Mouse (Mus musculus): ENCODE data around the gene Bcam. TPM values are rescaled to one million over a fixed set of nuclear protein-coding genes. Genes with fewer than 3 reads are reported as not detected.

Gene Bcam
- total RNA-seq, 2 experiments from 2014 or later: 18.6 to 19.1 TPM

DNA sequence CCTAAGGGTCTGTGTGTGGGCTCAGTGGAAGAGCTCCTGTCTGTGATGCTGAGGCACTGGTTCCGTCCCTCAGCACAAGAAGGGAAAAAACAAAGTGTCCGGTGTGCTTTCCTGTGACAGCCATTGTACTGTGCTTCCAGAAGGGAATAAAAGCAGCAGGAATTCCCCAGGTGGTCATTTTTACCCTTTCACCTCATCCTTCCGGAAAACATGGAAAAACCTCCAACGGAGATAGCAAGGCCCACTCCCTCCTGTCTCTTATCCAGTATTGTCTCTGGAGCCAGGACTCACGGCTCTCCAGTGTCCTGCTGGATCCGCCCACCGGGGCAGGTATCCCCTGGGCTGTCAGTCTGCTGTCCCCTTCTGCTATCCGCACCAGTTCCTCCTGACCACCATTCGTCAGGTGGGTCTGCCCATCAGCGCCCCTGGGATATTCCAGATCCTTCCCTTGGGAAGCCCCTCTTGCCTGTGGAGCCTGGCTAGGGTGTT is 36.6 kb downstream of the Bcam start:
- no peak for DNase-seq (ENCODE audit: low spot score in 2 of 2)

DNA sequence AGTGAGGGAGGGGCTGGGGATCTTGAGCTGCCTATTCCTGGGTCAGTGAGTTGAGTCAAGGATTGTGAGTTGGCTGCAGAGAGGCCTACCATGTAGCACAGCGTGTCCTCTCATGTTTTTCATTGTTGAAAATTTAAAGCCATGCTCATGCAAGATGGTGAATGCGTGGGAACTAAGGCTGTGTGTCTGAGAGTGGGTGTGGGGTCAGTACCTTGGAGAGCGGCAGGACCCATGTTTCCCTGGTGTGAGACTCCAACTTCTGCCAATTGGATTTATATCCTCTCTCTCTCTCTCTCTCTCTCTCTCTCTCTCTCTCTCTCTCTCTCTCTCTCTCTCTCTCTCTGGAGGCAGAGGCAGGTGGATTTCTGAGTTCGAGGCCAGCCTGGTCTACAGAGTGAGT is 44.3 kb downstream of the Bcam start:
- no peak for DNase-seq (ENCODE audit: low spot score in 2 of 2)

DNA sequence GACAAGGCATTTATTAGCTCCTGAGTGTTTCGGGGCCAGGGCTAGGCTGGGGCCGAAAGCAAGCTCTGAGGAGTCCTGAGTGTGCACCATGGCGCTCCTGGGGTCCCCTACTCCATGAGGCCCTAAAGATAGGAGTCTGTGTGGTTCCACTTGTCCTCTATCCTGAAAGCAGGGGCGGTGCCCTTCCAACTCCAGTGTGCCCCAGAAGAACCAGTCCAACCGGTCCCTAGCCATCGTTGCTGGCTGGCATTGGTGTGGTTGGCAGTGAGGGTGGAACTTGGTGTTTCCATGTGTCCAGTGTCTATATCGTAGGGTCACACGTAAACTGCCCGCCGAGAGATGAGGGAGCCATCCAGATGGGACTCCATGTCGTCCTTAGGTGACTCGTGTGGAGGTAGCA is 46.6 kb downstream of the Bcam start:
- DNase-seq (ENCODE audit: low spot score in 2 of 2): no peak

DNA sequence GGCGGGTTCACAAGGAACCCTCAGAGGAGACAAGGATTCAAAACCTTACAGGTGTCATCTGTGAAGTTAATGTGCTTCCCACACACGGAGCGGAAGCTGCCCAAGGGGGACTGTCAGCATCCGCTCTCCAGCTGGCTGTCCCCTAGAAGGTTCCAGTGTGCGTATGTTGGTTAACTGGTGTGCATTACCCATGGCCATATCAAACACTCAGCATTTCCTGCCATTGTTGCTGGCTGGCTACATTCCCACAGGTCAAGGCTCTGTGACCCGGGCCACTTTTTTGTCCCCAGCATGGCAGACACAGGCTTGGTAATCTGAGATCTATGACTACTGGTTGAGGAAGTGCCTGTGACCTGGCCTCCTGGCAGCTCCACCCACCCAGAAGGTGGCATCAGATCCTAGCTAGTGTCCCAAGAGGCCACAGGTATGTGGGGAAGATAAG is 48.0 kb downstream of the Bcam start:
- no peak for DNase-seq (ENCODE audit: low spot score in 2 of 2)

DNA sequence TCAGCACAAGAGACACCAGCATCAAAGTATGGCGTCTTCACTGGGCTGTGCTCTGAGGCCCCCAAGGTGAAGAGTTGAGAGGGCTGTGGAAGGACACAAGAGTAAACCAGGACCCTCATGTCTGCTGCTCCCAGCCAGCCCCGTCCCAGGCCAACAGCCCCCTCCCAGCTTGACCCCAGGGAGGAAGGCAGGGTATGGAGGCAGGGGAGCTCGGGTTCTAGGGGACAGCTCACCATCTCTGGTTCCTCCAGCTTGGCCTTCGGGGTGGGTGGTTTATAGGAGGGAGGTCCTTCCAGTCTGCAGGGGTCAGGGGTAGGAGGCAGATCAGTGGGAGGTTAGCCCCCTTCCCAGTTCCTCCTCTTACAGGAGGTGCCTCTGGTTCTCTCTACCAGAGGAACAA is 51.6 kb downstream of the Bcam start:
- DNase-seq (ENCODE audit: low spot score in 2 of 2): no peak

DNA sequence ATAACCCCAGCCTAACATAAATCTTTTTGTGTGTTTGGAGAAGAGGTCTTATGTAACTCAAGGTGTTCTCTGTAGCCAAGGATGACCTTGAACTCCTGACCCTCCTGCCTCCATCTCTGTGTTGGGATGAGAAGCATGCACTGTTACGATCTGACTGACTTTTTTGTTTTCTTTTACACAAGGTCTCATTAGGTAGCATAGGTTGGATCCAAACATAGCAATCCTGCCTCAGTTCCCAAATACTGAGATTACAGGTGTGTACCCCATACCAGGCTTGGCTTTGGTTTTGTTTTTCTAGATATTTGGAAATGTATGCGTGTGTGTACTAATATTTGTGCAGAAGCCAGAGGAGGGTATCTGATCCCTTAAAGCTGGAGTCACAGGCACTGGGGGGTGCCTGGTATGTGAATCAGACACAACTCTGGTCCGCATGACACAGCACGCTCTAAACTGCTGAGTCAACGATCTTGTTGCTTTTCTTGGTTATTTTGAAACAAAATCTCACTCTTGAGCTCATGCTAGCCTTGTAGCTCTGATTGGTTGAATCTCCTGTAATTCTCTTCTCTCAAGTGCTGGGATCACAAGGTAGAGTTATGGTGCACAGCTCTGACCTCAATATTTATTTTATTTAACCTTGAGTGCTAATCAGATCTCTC is 52.4 kb downstream of the Bcam start:
- DNase-seq (ENCODE audit: low spot score in 2 of 2): no peak

DNA sequence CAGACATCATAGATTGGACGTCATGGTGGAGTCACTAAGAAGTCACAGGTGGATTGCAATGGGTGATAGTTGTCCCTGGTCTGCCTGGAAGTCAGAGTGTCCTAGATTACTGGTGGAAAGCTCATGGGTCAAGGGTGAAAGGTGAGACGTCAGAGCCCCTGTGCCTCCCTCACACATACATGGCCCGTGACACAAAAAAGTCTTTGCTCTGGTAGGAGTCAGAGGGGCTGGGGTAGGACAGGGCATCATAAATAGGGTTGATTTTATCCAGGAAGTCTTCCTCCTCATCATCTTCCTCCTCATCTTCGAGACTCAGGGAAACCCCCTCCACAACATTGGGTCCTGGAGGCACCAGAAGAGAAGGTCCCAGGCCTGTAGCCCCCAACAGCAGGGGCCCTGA is 53.5 kb downstream of the Bcam start:
- no peak for DNase-seq (ENCODE audit: low spot score in 2 of 2)

DNA sequence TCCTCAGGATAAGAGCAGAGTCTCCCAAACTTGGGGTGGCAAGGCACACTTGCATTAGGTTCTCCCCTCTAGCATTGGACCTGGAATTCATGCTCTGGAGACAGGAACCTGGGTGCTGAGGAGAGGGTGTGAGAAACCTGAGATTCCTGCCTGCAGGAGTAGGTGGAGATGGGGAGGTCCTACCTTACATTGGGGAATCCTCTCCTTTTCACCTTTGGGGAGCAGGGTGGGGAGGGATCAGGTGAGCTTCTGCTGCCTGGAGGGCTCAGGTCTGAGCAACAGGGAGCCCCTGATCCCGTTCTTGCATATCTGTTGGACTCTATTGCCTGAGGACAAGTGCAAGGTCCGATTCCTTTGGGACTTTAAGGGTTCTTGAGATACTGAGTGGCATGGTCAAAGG is 54.0 kb downstream of the Bcam start:
- DNase-seq (ENCODE audit: low spot score in 2 of 2): no peak

DNA sequence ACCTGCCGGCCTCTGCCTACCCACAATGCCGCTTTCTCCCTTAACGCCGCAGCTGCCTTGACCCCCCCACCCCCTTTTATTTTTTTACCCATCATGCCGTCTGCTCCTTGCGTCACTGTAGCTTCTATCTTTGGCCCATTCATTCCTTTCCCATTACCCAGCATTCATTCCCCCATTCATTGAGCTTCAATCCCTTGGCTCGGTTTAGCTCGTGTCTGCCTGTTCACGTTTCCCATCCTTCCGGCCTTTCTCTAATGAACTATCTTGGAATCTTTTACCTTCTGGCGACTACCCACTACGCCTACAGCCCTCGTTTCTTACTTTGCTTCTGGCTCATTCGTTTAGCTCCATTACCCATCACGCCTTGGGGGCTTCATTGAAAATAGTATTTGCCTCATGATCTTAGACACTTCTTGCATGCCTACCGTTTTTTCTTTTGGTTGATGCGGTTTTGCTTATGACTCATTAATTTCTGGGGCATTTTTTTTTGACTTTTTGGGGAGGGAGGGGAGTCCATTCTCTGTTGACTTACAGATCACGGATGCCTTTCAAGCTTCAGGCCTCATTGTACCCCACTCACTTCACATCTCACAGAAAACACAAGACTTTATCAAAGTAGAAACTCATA is 54.6 kb downstream of the Bcam start:
- DNase-seq (ENCODE audit: low spot score in 2 of 2): no peak

DNA sequence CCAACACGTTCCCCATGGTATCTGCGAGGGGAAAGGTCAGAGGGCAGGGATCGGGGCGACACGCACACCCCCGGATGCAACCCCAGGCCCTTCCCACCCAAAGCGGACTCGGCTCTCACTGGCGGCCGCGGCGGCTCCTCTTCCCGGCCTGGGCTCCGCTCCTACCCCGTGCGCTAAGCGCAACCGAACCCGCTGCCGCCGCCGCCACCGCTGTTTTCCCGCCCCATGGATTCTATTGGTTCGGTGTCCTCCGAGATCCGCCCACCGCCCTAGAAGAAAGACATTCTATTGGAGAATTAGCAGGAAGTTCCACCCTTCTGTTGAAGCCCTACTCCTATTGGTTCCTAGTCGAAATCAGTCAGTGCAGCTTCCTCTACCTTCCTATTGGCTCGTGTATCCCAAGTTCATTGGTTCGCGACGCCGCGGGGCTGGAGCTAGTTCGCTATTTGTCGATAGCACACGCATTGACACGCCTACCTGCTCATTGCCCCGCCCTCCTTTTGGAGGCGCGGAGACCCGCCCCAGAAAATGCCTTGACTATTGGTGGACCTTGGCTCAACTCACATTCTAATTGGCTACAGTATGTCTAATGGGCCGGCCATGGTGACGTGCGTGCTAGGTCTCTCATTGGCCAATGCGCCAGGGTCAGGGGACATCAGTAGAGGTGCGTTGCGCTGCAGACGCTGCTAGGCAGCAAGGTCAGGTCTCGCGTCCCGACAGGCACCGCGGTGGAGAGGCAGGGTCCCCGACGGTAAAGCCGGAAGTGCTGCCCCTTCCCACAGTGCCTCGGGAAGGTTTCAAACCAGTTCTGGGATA is 55.4 kb downstream of the Bcam start, which contains the start of gene Tomm40:
TSS of gene Tomm40 (minus strand) at position 200 of the 816 bp plus-strand sequence.
- DNase-seq (ENCODE audit: low spot score in 2 of 2): peak; percentile 98 to 99

DNA sequence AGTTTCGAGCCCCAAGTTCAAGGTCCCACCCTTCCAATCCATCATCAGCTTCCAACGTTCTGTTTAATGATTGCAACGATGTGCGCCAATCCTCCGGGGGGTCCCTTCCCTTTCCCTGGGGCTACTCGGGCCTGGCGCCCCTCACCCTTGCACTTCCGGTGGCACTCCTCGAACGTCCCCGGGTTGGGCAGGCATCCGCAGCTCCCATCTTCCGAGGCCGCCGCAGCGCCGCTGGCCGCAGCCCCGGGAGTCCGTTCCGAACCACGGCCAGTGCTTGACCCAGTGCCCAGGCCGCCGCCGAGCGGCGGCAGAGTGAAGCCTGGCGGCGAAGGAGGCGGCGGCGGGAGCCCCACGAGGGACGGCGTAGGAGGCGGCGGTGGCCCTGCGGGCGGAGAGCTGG is 56.0 kb downstream of the Bcam start:
- no peak for DNase-seq (ENCODE audit: low spot score in 2 of 2)

DNA sequence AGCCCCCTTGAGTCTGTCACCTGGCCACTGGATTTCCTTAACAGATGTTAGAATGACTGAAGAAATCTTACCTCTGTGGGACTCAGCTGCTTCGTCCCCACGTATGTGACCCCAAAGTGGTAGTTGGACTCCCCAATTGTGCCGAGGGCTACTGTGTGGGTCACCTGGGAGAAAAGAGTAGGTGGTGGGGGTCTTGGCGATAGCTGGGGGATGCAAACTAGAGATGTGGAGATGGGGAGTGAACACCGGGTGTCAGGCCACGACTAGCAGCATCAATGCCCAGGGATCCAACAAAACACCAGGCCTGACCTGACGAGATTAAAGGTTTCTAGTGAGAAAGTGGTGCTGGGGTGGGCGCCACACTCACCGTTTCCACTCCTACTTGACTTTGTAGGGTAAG is 57.2 kb downstream of the Bcam start:
- no peak for DNase-seq (ENCODE audit: low spot score in 2 of 2)

DNA sequence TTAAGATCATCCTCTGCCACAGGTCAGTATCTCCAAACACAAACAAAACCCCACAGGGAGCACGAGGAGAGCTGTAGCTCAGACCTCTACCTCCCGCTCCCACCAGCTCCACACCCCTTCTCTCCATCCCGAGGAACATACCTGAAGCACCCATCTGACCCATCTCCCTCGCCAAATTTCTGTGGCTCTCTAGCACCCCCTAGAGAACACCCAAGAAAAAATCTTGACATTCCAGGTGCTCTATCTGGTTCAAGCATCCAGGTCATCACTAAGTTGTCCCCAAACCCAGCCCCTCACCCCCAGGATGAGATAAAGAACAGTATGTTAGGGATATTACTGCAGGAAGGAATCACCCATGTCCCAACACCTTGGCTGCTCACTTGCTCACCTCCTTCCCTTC is 57.6 kb downstream of the Bcam start:
- DNase-seq (ENCODE audit: low spot score in 2 of 2): no peak

DNA sequence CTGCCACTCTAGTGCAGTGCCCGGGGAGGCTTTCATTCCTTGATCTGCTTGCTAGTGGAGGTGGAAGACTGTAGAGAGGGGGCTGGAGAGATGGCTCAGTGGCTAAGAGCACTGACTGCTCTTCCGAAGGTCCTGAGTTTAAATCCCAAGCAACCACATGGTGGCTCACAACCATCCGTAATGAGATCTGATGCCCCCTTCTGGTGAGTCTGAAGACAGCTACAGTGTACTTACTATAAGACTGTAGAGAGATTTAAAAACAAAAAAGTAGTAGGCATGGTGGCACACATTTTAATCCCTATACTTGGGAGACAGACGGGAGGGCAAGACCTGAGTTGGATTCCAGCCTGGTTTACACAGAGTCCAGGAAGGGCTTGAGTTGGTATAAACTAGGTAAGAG is 58.4 kb downstream of the Bcam start:
- DNase-seq (ENCODE audit: low spot score in 2 of 2): no peak

DNA sequence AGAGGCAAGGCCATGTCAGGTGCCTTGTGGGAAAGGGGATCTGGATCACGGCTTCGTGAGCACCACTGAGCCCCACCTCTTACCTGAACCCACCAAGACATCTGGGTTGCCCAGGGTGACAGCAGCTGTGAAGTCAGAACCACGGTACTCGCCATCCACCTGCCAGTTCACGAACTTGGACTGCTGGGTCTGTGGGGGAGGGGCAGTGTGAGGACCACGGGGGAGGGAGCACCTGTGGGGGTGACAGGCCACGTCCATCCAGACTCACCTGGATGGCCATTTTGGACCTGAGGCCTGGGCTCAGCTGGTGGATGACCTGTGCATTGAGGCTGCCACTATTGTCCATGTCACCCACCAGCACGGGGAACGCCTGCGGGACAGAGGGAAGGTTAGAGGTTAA is 60.2 kb downstream of the Bcam start:
- no peak for DNase-seq (ENCODE audit: low spot score in 2 of 2)

Other genes starting within 250 kb of the Bcam start
- 100 to 1,000 TPM; 139 to 147 TPM for gene Ppp1r37, start 207.9 kb downstream of the Bcam start, total RNA-seq (2021)
- gene Zfp296, start 193.7 kb downstream of the Bcam start, total RNA-seq (2021): 1 to 10 TPM; 2.0 to 2.7 TPM
- 10 to 100 TPM; 51.0 to 53.7 TPM for gene Gemin7, start 193.4 kb downstream of the Bcam start, total RNA-seq (2021)
- gene Clasrp, start 166.5 kb downstream of the Bcam start, total RNA-seq (2021): 10 to 100 TPM; 70.4 to 87.0 TPM
- gene Relb, start 141.6 kb downstream of the Bcam start, total RNA-seq (2021): 1 to 10 TPM; 7.5 to 8.1 TPM
- 100 to 1,000 TPM; 151 to 152 TPM for gene Clptm1, start 106.0 kb downstream of the Bcam start, total RNA-seq (2021)
- gene Apoc2, start 93.1 kb downstream of the Bcam start, total RNA-seq (2021): not detected
- gene Gm44805, start 89.6 kb downstream of the Bcam start, total RNA-seq (2021): not detected
- gene Apoc4, start 89.5 kb downstream of the Bcam start, total RNA-seq (2021): not detected
- gene Apoc1, start 78.4 kb downstream of the Bcam start, total RNA-seq (2021): 1 to 10 TPM; 3.9 to 5.3 TPM
- 1,000 to 10,000 TPM; 1,855 to 2,066 TPM for gene Apoe, start 71.8 kb downstream of the Bcam start, total RNA-seq (2021)
- 100 to 1,000 TPM; 116 to 122 TPM for gene Tomm40, start 55.6 kb downstream of the Bcam start, total RNA-seq (2021)
- 1 to 10 TPM; 6.7 to 8.6 TPM for gene Nectin2, start 20.5 kb downstream of the Bcam start, total RNA-seq (2021)
- not detected for gene Cblc, start 25.8 kb upstream of the Bcam start, total RNA-seq (2021)
- 1 to 10 TPM in 1 of 2 experiments, under 1 TPM in 1; 0.91 to 1.1 TPM for gene Bcl3, start 51.8 kb upstream of the Bcam start, total RNA-seq (2021)
- 1 to 10 TPM; 2.0 to 2.4 TPM for gene Gm19345, start 81.0 kb upstream of the Bcam start, total RNA-seq (2021)
- gene Ceacam16, start 90.3 kb upstream of the Bcam start, total RNA-seq (2021): not detected
- not detected for gene Ceacam19, start 116.9 kb upstream of the Bcam start, total RNA-seq (2021)
- 10 to 100 TPM; 13.0 to 15.7 TPM for gene Pvr, start 150.1 kb upstream of the Bcam start, total RNA-seq (2021)
- not detected for gene Igsf23, start 179.7 kb upstream of the Bcam start, total RNA-seq (2021)
- not detected for gene Ceacam20, start 194.4 kb upstream of the Bcam start, total RNA-seq (2021)
- gene Nlrp9b, start 220.4 kb upstream of the Bcam start, total RNA-seq (2021): not detected